Mouse (Mus musculus) erythroblast, embryonic 14.5 days (primary cell): ENCODE data around the gene Poc1a. TPM values are rescaled to one million over a fixed set of nuclear protein-coding genes. Genes with fewer than 3 reads are reported as not detected.

Experiments used
- H3K27me3 ChIP-seq: 2 replicates; pipeline ENCODE4 v1.6.1; 2012; ENCODE audit warnings: inconsistent platforms; ENCODE audit not compliant: control insufficient read depth
- H3K36me3 ChIP-seq: 2 replicates; pipeline ENCODE4 v1.6.1; 2012; ENCODE audit warnings: mild to moderate bottlenecking, inconsistent platforms; ENCODE audit not compliant: control insufficient read depth
- H3K4me1 ChIP-seq: 2 replicates; pipeline ENCODE4 v1.6.1; 2012; ENCODE audit warnings: inconsistent platforms; ENCODE audit not compliant: control insufficient read depth
- H3K4me3 ChIP-seq: replicated peaks from 2 replicates; pipeline ENCODE3; 2012; ENCODE audit warnings: moderate library complexity, mild to moderate bottlenecking, inconsistent platforms
- H3K9me3 ChIP-seq: 2 replicates; pipeline ENCODE4 v1.6.1; 2012; ENCODE audit warnings: low read length, inconsistent platforms, mixed read lengths; ENCODE audit not compliant: control insufficient read depth
- GATA1 ChIP-seq: IDR thresholded peaks from 2 replicates; pipeline ENCODE4 v1.6.1; 2012; ENCODE audit warnings: low read length, inconsistent platforms, mixed read lengths
- TAL1 ChIP-seq: IDR thresholded peaks from 3 replicates; pipeline ENCODE4 v1.6.1; 2012; ENCODE audit warnings: low read length, inconsistent platforms, mixed read lengths
- polyA plus RNA-seq: library from polyadenylated mRNA; stranded (reverse); fragments of >175 nt; gene quantifications from 2 replicates; pipeline ENCODE4 v1.2.3, GENCODE M21; 2012

Poc1a gene
- polyA plus RNA-seq, 1 experiment, result 1.8 TPM

DNA sequence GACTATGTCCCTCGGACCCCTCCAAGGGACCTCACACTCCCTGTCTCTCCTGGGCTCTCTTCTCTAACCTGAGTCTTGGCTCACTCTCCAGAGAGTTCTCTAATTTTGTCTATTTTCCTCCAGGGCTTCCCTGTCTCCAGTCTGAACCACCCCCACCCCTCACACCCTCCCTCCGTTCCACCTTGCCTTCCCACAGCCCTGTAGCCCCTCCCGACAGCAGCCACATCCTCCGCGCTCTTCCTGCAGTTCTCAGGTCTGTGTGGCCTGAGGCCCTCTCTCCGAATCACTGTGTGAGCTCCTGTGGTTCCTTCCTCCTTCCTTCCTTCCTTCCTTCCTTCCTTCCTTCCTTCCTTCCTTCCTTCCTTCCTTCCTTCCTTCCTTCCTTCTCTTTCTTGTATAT lies 64.8 kb downstream of the Poc1a start:
- Histone ChIP-seq H3K4me1 (no peaks in the 10 kb centered on the region), H3K9me3 (no peaks in the 10 kb centered on the region), H3K27me3 (no peaks in the 10 kb centered on the region), H3K4me3 (no peak overlapping the region), H3K36me3 (peaks cover 1% of the 10 kb centered on the region; the same call in 1 of the 2 replicates)
- TF ChIP-seq GATA1 (no peak), TAL1 (no peak)

DNA sequence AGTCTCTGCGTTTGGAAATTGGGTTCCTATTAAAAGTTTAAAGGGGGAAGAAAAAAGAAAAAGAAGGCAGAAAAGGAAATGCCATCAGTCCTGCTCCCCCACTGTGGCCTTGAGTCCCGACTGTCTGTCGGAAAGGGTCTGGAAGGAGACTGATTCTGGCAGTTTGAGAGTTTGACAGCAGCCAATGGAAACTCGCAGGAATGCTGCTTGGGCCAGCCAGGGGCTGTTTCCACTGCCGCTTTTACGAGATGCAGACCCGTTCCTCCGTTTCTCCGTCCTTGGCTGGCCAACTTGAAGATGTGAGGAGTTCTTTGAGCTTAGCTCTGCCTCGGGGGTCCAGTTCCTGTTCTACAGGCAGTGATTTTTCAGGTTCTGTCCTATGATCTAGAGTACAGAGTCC lies 67.4 kb downstream of the Poc1a start:
- Histone ChIP-seq H3K36me3 (peaks cover 4% of the 10 kb centered on the region; the same call in 1 of the 2 replicates), H3K9me3 (no peaks in the 10 kb centered on the region), H3K27me3 (no peaks in the 10 kb centered on the region), H3K4me3 (no peak overlapping the region), H3K4me1 (no peaks in the 10 kb centered on the region; the same call in 1 of the 2 replicates)
- no peak for TF ChIP-seq GATA1
- TF ChIP-seq TAL1, result no peak

- H3K4me3 ChIP-seq, result no peak overlapping the region
- TF ChIP-seq TAL1 (no peak), GATA1 (no peak)
These were observed 68.2 kb downstream of the Poc1a start for GRCm38 (mm10) chr9:106349075-106349474.

GRCm38 (mm10) chr9:106351178-106351577 lies 70.3 kb downstream of the Poc1a start:
- H3K27me3 ChIP-seq, result no peaks in the 10 kb centered on the region
- H3K4me1 ChIP-seq, result no peaks in the 10 kb centered on the region; the same call in 1 of the 2 replicates
- H3K9me3 ChIP-seq, result no peaks in the 10 kb centered on the region
- H3K36me3 ChIP-seq, result peaks cover 4% of the 10 kb centered on the region; the same call in 1 of the 2 replicates
- H3K4me3 ChIP-seq, result no peak overlapping the region
- no peak for TF ChIP-seq TAL1
- TF ChIP-seq GATA1, result no peak

More at GRCm38 (mm10) chr9:106349075-106349474, 68.2 kb downstream of the Poc1a start:
- Histone ChIP-seq H3K9me3 (no peaks in the 10 kb centered on the region), H3K27me3 (no peaks in the 10 kb centered on the region), H3K36me3 (peaks cover 4% of the 10 kb centered on the region; the same call in 1 of the 2 replicates), H3K4me1 (no peaks in the 10 kb centered on the region; the same call in 1 of the 2 replicates)

GRCm38 (mm10) chr9:106353779-106354178 lies 72.9 kb downstream of the Poc1a start:
- H3K4me1 ChIP-seq, result no peaks in the 10 kb centered on the region; the same call in 1 of the 2 replicates
- no peaks in the 10 kb centered on the region for H3K27me3 ChIP-seq
- H3K9me3 ChIP-seq, result no peaks in the 10 kb centered on the region
- no peak for TF ChIP-seq GATA1
- TF ChIP-seq TAL1, result no peak
- H3K36me3 ChIP-seq, result peaks cover 4% of the 10 kb centered on the region; the same call in 1 of the 2 replicates
- H3K4me3 ChIP-seq, result no peak overlapping the region

- Histone ChIP-seq H3K4me1 (no peaks in the 10 kb centered on the region; the same call in 1 of the 2 replicates), H3K4me3 (no peak overlapping the region), H3K36me3 (peaks cover 4% of the 10 kb centered on the region; the same call in 1 of the 2 replicates), H3K9me3 (no peaks in the 10 kb centered on the region), H3K27me3 (no peaks in the 10 kb centered on the region)
- TF ChIP-seq GATA1, result no peak
- TF ChIP-seq TAL1, result no peak
These were observed 73.9 kb downstream of the Poc1a start for GRCm38 (mm10) chr9:106354810-106355209.

GRCm38 (mm10) chr9:106355217-106355974 lies 74.5 kb downstream of the Poc1a start:
- no peaks in the 10 kb centered on the region for H3K27me3 ChIP-seq
- H3K9me3 ChIP-seq, result no peaks in the 10 kb centered on the region
- no peak overlapping the region for H3K4me3 ChIP-seq
- TF ChIP-seq TAL1 (no peak), GATA1 (no peak)
- no peaks in the 10 kb centered on the region; the same call in 1 of the 2 replicates for H3K4me1 ChIP-seq
- peaks cover 4% of the 10 kb centered on the region; the same call in 1 of the 2 replicates for H3K36me3 ChIP-seq

DNA sequence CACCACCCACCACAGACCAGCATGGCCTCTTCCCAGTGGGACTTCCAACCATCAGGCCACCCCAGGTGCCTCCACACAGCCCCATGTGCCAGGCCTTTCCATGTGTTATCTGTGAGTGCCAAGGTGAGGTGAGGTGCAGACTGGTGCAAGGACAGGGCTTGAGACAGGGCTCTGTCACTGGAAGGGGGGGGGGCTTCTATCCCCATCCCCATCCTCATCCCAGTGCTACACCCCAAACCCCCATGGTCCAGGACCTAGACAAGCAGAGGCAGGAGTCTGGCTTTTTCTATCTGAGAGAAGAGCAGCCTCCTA lies 75.1 kb downstream of the Poc1a start:
- Histone ChIP-seq H3K27me3 (no peaks in the 10 kb centered on the region), H3K4me1 (no peaks in the 10 kb centered on the region; the same call in 1 of the 2 replicates), H3K9me3 (no peaks in the 10 kb centered on the region), H3K4me3 (no peak overlapping the region), H3K36me3 (peaks cover 2% of the 10 kb centered on the region; the same call in 1 of the 2 replicates)
- TF ChIP-seq TAL1 (no peak), GATA1 (no peak)

- Histone ChIP-seq H3K4me3 (no peak overlapping the region), H3K36me3 (peaks cover under 1% of the 10 kb centered on the region; the same call in 1 of the 2 replicates), H3K27me3 (no peaks in the 10 kb centered on the region), H3K4me1 (no peaks in the 10 kb centered on the region; the same call in 1 of the 2 replicates), H3K9me3 (no peaks in the 10 kb centered on the region)
- no peak for TF ChIP-seq TAL1
- no peak for TF ChIP-seq GATA1
These were observed 75.5 kb downstream of the Poc1a start for GRCm38 (mm10) chr9:106356323-106356844.
